Mouse (Mus musculus) forebrain, postnatal 0 days (tissue): ENCODE data around the gene Poglut1. TPM values are rescaled to one million over a fixed set of nuclear protein-coding genes. Genes with fewer than 3 reads are reported as not detected.

Experiments
- ATAC-seq: fragments of 200-750 bp; cut with Nextera tagmentation; 2 replicates; pipeline ENCODE4 v1.8.0; 2017; ENCODE audit warnings: mild to moderate bottlenecking, moderate library complexity
- DNase-seq: peaks from one replicate; pipeline ENCODE4 v3.0.0-alpha.2; 2015
- H3K27ac ChIP-seq: fragments of 300-500 bp; sonication (generic); 2 replicates; pipeline ENCODE4 v1.5.1; 2014; ENCODE audit warnings: low read depth, mild to moderate bottlenecking, antibody characterized with exemption, low read length, moderate library complexity, mixed read lengths
- H3K27me3 ChIP-seq: fragments of 300-500 bp; sonication (generic); 2 replicates; pipeline ENCODE4 v1.6.1; 2014; ENCODE audit warnings: mild to moderate bottlenecking, low read length, mixed read lengths; ENCODE audit not compliant: insufficient read depth
- H3K36me3 ChIP-seq: fragments of 300-500 bp; sonication (generic); 2 replicates; pipeline ENCODE4 v1.6.1; 2014; ENCODE audit warnings: mild to moderate bottlenecking, moderate library complexity; ENCODE audit not compliant: insufficient read depth
- H3K4me1 ChIP-seq: fragments of 300-500 bp; sonication (generic); 2 replicates; pipeline ENCODE4 v1.6.1; 2014; ENCODE audit warnings: antibody characterized with exemption; ENCODE audit not compliant: insufficient read depth
- H3K4me2 ChIP-seq: fragments of 300-500 bp; sonication (generic); 2 replicates; pipeline ENCODE4 v1.6.1; 2014; ENCODE audit warnings: low read depth, mild to moderate bottlenecking, moderate library complexity
- H3K4me3 ChIP-seq: fragments of 300-500 bp; sonication (generic); 2 replicates; pipeline ENCODE4 v1.5.1; 2014; ENCODE audit warnings: low read depth, low read length, mixed read lengths
- H3K9ac ChIP-seq: fragments of 300-500 bp; sonication (generic); 2 replicates; pipeline ENCODE4 v1.6.1; 2014; ENCODE audit warnings: mild to moderate bottlenecking
- H3K9me3 ChIP-seq: fragments of 300-500 bp; sonication (generic); 2 replicates; pipeline ENCODE4 v1.6.1; 2016; ENCODE audit warnings: low read length
- CTCF ChIP-seq: sonication (generic); IDR thresholded peaks from 2 replicates; pipeline ENCODE4 v1.5.1; 2016; ENCODE audit warnings: antibody characterized with exemption, control low read depth, low read depth
- WGBS: fragments of 180-500 bp; shearing (Covaris S2); extraction: QIAGEN DNeasy Blood & Tissue Kit; methylation state at CpG from one replicate; pipeline ENCODE4 v1.1.7; 2014; 5-methylcytosine and 5-hydroxymethylcytosine counted together
- polyA plus RNA-seq: library from polyadenylated mRNA; unstranded; fragments of >200 nt; fragmentation: Nextera tagmentation; extraction: Ambion mirVana; gene quantifications from 2 replicates; pipeline ENCODE4 v1.2.1, GENCODE M21; 2015
- total RNA-seq: library from RNA; depleted of rRNA; stranded (reverse); fragments of >200 nt; gene quantifications from 2 replicates; pipeline ENCODE4 v1.2.3, GENCODE M21; 2014

Poglut1 gene
- total and polyA plus RNA-seq, 2 experiments from 2014 or later: 36.5 to 47.5 TPM

DNA sequence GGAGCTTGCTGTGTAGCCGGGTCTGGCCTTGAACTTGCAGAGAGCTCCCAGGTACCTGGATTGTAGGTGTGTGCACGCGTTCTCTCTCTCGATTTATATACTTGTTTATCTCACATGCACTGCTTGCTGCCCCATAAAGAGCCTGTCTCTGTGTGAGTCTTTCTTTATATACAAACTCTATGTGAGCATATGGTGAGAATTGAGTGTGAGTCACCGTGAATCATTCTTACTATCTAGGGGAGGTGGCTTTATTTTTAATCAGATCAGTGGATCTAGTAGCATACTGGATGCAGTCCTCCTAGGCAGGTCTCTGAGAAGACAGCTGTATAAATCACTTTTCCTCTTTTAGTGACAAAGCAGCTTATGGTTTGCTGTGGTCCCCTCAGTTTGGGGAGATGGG is 18.1 kb upstream of the Poglut1 start:
- Histone ChIP-seq H3K4me3 (no peak overlapping the region), H3K4me1 (peaks cover 7% of the 10 kb centered on the region), H3K4me2 (no peak overlapping the region), H3K27me3 (no peaks in the 10 kb centered on the region), H3K9me3 (no peaks in the 10 kb centered on the region), H3K27ac (no peak overlapping the region), H3K36me3 (peaks cover 35% of the 10 kb centered on the region), H3K9ac (no peak overlapping the region)
- 97% methylated on average over 5 of the region's 5 CpGs for WGBS
- no peak for TF ChIP-seq CTCF
- ATAC-seq: no peak
- no peak for DNase-seq

DNA sequence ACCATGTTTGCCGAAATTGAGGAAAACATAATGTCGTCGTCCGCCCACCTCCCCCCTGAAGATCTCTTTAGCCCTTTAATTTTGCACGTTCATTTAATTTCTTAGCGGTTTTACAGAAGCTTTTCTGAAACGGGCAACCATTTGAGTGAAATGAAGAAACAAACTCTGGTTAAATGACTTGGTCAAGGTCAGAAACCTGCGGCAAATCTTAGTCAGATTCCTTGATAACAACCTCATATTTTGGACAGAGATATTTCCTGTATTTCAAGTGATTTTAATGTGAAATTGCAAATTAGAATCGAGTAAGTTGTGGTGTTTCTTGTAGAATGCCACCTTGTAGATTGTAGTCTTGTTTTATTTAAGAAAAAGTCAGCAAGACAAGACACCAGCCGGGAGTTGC is 13.5 kb upstream of the Poglut1 start:
- H3K27me3 ChIP-seq: peaks cover 4% of the 10 kb centered on the region; the same call in 1 of the 2 replicates
- H3K9me3 ChIP-seq: no peaks in the 10 kb centered on the region
- H3K4me1 ChIP-seq: peaks cover 7% of the 10 kb centered on the region
- TF ChIP-seq CTCF: no peak
- peak overlapping the region; percentile 71 for H3K4me3 ChIP-seq
- no peak overlapping the region; the same call in 1 of the 2 replicates for H3K27ac ChIP-seq
- DNase-seq: no peak
- H3K36me3 ChIP-seq: peaks cover 11% of the 10 kb centered on the region
- H3K4me2 ChIP-seq: peak overlapping the region; percentile 77
- H3K9ac ChIP-seq: peak overlapping the region; percentile 74
- WGBS: 42% methylated on average over 10 of the region's 10 CpGs
- ATAC-seq: no peak

DNA sequence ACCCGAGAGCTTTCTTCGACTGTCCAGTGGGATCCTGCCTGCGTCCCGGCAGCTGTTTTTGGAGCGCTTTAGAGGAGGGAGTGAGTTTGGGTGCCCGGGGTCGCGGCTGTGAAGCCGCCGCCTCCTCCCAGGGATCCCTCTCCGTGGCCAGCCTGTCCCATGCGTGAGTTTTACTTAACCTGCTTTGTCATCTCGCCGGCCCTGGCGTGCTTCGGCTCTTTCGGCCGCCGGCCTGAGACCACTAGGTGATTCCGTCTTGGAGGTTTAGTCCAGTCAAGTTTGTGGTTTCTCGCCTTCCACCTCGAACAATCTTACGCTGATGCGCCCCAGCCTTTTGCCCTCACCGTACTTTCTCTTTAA is 12.9 kb upstream of the Poglut1 start:
- Histone ChIP-seq H3K9ac (peak overlapping the region; percentile 74), H3K4me1 (peaks cover 7% of the 10 kb centered on the region), H3K4me3 (peak overlapping the region; percentile 71), H3K9me3 (no peaks in the 10 kb centered on the region), H3K27me3 (peaks cover 4% of the 10 kb centered on the region; the same call in 1 of the 2 replicates), H3K4me2 (peak overlapping the region; percentile 77), H3K36me3 (peaks cover 6% of the 10 kb centered on the region), H3K27ac (peak overlapping the region; percentile 78)
- WGBS: under 1% methylated on average over 25 of the region's 25 CpGs
- TF ChIP-seq CTCF: no peak
- peak; percentile 67 for ATAC-seq
- no peak for DNase-seq

DNA sequence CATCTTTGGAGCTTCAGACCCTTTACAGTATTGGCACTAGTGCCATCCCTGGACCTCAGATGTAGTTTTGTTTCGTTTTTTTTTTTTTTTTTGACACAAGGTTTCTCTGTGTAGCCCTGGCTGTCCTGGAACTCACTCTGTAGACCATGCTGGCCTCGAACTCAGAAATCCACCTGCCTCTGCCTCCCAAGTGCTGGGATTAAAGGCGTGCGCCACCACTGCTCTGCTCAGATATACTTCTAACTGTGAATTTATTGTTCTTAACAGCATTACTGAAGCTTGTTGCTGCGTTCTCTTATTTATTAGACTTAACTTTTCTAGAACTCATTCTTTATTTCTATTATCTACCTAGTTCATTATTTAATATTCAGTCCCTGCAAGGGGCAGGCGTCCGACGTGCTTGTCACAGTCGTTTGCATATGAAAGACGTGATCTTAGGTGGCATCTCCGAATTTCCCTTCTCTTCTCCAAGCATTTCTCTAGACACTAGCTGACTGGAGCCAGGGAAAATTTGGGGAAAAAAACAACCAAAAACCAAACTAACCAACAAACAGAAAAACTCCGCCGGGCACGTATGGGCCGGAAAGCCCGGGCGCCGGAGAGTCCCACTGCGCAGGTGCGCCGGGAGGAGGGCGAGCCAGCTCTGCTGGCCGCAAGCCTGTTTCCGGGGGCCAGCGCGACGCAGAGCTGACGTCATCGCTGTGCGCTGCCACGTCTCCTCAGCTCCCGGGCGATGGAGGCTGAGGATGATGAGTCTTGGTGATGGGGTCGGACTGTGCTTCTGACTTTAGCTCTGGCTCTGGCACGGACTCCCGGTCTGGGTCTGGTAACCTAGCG is 12.3 kb upstream of the Poglut1 start:
- 7% methylated on average over 37 of the region's 37 CpGs for WGBS
- H3K4me2 ChIP-seq: peak overlapping the region; percentile 77

DNA sequence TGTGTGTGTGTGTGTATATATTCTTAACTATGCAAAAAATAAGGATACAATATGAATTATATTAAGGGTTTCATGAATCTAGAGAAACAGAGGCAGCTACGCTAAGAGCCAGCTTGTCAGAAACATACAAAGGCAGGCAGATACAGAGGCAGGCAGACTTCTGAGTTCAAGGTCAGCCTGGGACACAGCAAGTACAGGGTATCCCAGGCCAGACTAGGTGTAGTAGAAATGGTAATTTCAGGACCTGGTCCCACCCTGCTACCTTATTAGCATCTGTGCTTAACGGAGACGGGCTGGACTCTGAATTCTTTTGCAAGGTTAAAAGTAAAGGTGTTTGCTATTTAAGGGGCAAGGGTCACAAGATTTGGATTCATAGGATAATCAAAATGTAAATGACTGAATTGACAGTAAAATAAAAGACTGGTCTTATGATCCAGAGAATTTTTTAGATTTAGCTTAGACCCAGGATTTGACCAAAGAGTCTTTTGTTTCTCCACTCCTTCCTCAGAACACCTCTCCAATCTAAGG is 8.2 kb upstream of the Poglut1 start, which contains the start of gene Tmem39a:
Tmem39a (plus strand) TSS at position 478 of the 528 bp plus-strand sequence.
- H3K4me3 ChIP-seq: no peak within 1 kb of the TSS
- DNase-seq (no peak), ATAC-seq (no peak)
- TF ChIP-seq CTCF: no peak
- H3K9me3 ChIP-seq: no peaks in the 10 kb centered on the region
- no peak within 1 kb of the TSS for H3K27ac ChIP-seq
- H3K36me3 ChIP-seq: no peaks in the 10 kb centered on the region
- WGBS: 83% methylated on average over 3 of the region's 3 CpGs
- no peak within 1 kb of the TSS for H3K9ac ChIP-seq
- H3K4me1 ChIP-seq: no peaks in the 10 kb centered on the region
- H3K4me2 ChIP-seq: no peak within 1 kb of the TSS
- H3K27me3 ChIP-seq: peaks cover 8% of the 10 kb centered on the region

More for the DNA sequence above, 12.3 kb upstream of the Poglut1 start:
- peak overlapping the region; percentile 78 for H3K27ac ChIP-seq
- H3K9ac ChIP-seq: peak overlapping the region; percentile 74
- H3K9me3 ChIP-seq: no peaks in the 10 kb centered on the region
- peak; percentile 99 for DNase-seq
- peaks cover 3% of the 10 kb centered on the region; the same call in 1 of the 2 replicates for H3K36me3 ChIP-seq
- peaks cover 7% of the 10 kb centered on the region for H3K4me1 ChIP-seq
- TF ChIP-seq CTCF: no peak
- peak; percentile 98 for ATAC-seq
- H3K4me3 ChIP-seq: peak overlapping the region; percentile 71
- H3K27me3 ChIP-seq: peaks cover 4% of the 10 kb centered on the region; the same call in 1 of the 2 replicates

DNA sequence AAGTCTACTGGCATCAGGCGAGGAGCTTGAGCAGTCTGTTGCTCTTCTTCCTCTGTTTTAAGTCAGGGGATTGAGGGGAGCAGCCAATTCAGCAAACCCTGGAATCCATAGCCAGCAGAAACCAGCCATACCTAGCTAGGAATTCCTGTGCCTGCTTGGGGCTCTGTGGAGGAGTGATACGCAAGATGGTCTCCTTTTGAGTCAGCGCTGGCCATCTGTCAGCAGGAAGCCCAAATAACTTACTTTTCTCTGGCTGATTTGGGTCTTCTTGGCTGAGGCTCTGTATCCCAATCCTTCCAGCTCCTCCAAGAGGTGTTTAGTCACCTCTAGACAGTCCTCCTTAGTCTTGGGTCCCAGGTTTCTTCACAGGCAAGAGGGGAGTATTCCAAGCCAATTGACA is 5.9 kb upstream of the Poglut1 start:
- no peak overlapping the region for H3K9ac ChIP-seq
- H3K4me2 ChIP-seq: no peak overlapping the region
- no peak for TF ChIP-seq CTCF
- H3K4me1 ChIP-seq: no peaks in the 10 kb centered on the region
- DNase-seq (no peak), ATAC-seq (no peak)
- no peak overlapping the region for H3K4me3 ChIP-seq
- peaks cover 10% of the 10 kb centered on the region for H3K27me3 ChIP-seq
- 84% methylated on average over 3 of the region's 3 CpGs for WGBS
- H3K9me3 ChIP-seq: no peaks in the 10 kb centered on the region
- H3K36me3 ChIP-seq: no peaks in the 10 kb centered on the region
- H3K27ac ChIP-seq: no peak overlapping the region

DNA sequence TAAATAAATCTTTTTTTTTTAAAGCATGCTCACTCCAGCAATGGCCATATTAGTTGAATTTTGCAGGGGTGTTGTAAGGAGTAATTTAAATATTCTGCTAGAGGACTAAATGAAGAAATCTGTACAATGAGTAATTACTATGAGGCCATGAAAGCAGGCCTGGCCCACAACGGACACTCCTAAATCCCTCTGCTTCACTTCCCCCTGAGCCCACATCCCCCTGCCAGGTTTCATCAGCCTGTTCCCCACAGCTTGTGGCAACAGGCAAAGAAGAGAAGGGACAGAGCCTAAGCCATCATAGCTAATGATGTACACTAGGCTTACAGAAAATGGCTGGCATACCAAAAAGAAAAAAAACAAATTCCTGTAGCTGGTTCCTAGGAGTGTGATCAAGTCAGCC is 2.1 kb downstream of the Poglut1 start:
- Histone ChIP-seq H3K27me3 (no peaks in the 10 kb centered on the region; the same call in 1 of the 2 replicates), H3K4me1 (peaks cover 14% of the 10 kb centered on the region), H3K9ac (no peak overlapping the region), H3K4me2 (0 out of 2 replicates have a peak overlapping the region, but pooled peaks have one; percentile 72), H3K4me3 (no peak overlapping the region), H3K36me3 (peaks cover 12% of the 10 kb centered on the region; the same call in 1 of the 2 replicates), H3K27ac (no peak overlapping the region), H3K9me3 (no peaks in the 10 kb centered on the region)
- DNase-seq (no peak), ATAC-seq (no peak)
- 100% methylated on average over 1 of the region's 1 CpGs for WGBS
- TF ChIP-seq CTCF: no peak
